Mouse (Mus musculus) CH12.LX (cell line): ENCODE measurements around the gene Herc1. TPM values are rescaled to one million over a fixed set of nuclear protein-coding genes. Genes with fewer than 3 reads are reported as not detected.

ENCODE experiments used
- DNase-seq: peaks from one replicate; pipeline ENCODE4 v3.0.0-alpha.2; 2013; ENCODE audit errors: extremely low read depth
- H3K27ac ChIP-seq: 2 replicates; pipeline ENCODE4 v1.5.1; 2012; ENCODE audit warnings: low read depth, mild to moderate bottlenecking, control low read depth, moderate library complexity; ENCODE audit not compliant: insufficient read depth
- H3K27me3 ChIP-seq: replicated peaks from 2 replicates; pipeline ENCODE3; 2012; ENCODE audit warnings: inconsistent platforms
- H3K36me3 ChIP-seq, 2 experiments: replicated peaks in 1 of 2; 2 replicates each; pipeline versions ENCODE3 to v1.6.1; 2012; ENCODE audit warnings: inconsistent platforms in 1 of 2, low read length in 1 of 2, mild to moderate bottlenecking in 1 of 2, mixed read lengths in 1 of 2, moderate library complexity in 1 of 2; ENCODE audit not compliant: control insufficient read depth in 1 of 2, insufficient read depth in 1 of 2
- H3K4me1 ChIP-seq, 2 experiments: 2 replicates each; pipeline ENCODE4 v1.6.1; 2012; ENCODE audit warnings: inconsistent platforms in 1 of 2, moderate library complexity in 1 of 2; ENCODE audit not compliant: insufficient read depth in 2 of 2, control insufficient read depth in 1 of 2
- H3K4me2 ChIP-seq: 2 replicates; pipeline ENCODE4 v1.6.1; 2012; ENCODE audit warnings: low read depth, mild to moderate bottlenecking, control low read depth; ENCODE audit not compliant: poor library complexity, insufficient read depth, severe bottlenecking
- H3K4me3 ChIP-seq, 3 experiments: fragments of 150-350 bp in 1 of 3; sonication (generic) in 1 of 3; replicated peaks in 1 of 3; 2 replicates each; pipeline versions ENCODE3 to v1.5.1; 2011 to 2012; ENCODE audit warnings: low read depth in 2 of 3, low read length in 2 of 3, mild to moderate bottlenecking in 2 of 3, moderate library complexity in 2 of 3, control low read depth in 1 of 3, improper control_type of control experiment in 1 of 3, inconsistent platforms in 1 of 3, mixed read lengths in 1 of 3; ENCODE audit not compliant: poor library complexity in 1 of 3
- H3K79me2 ChIP-seq: replicated peaks from 2 replicates; pipeline ENCODE4 v1.6.1; 2012; ENCODE audit warnings: mild to moderate bottlenecking, moderate library complexity; ENCODE audit not compliant: control insufficient read depth, poor library complexity, insufficient read depth, severe bottlenecking; ENCODE audit errors: extremely low read depth
- H3K9ac ChIP-seq: 2 replicates; pipeline ENCODE4 v1.6.1; 2012; ENCODE audit warnings: low read depth, mild to moderate bottlenecking, control low read depth, moderate library complexity; ENCODE audit not compliant: insufficient read depth
- H3K9me3 ChIP-seq: replicated peaks from 2 replicates; pipeline ENCODE3; 2012; ENCODE audit warnings: low read length, inconsistent platforms, mixed read lengths
- BHLHE40 ChIP-seq: IDR thresholded peaks from 2 replicates; pipeline ENCODE4 v1.6.1; 2011; ENCODE audit warnings: mild to moderate bottlenecking, low read depth, low read length, improper control_type of control experiment
- CHD2 ChIP-seq: IDR thresholded peaks from 2 replicates; pipeline ENCODE4 v1.6.1; 2011; ENCODE audit warnings: low read length, improper control_type of control experiment
- E2F4 ChIP-seq: IDR thresholded peaks from 2 replicates; pipeline ENCODE4 v1.6.1; 2011; ENCODE audit warnings: low read depth, low read length, improper control_type of control experiment; ENCODE audit not compliant: insufficient replicate concordance
- ELF1 ChIP-seq: IDR thresholded peaks from 2 replicates; pipeline ENCODE4 v1.6.1; 2014; ENCODE audit warnings: low read depth, mild to moderate bottlenecking, inconsistent platforms, low read length, improper control_type of control experiment
- EP300 ChIP-seq: IDR thresholded peaks from 2 replicates; pipeline ENCODE4 v1.6.1; 2011; ENCODE audit warnings: low read length, improper control_type of control experiment
- ETS1 ChIP-seq: conservative IDR thresholded peaks from 2 replicates; pipeline ENCODE4 v1.6.1; 2012; ENCODE audit warnings: low read depth, mild to moderate bottlenecking, inconsistent platforms, low read length, improper control_type of control experiment, moderate library complexity
- GABPA ChIP-seq: IDR thresholded peaks from 2 replicates; pipeline ENCODE4 v1.6.1; 2012; ENCODE audit warnings: low read depth, low read length, improper control_type of control experiment, inconsistent platforms; ENCODE audit not compliant: insufficient replicate concordance
- HCFC1 ChIP-seq: IDR thresholded peaks from 2 replicates; pipeline ENCODE4 v1.6.1; 2012; ENCODE audit warnings: low read depth, mild to moderate bottlenecking, inconsistent platforms, low read length, improper control_type of control experiment
- IRF4 ChIP-seq: IDR thresholded peaks from 2 replicates; pipeline ENCODE4 v1.6.1; 2014; ENCODE audit warnings: low read depth, mild to moderate bottlenecking, inconsistent platforms, low read length, improper control_type of control experiment
- JUN ChIP-seq: IDR thresholded peaks from 2 replicates; pipeline ENCODE4 v1.6.1; 2011; ENCODE audit warnings: low read depth, mild to moderate bottlenecking, low read length, improper control_type of control experiment, moderate library complexity; ENCODE audit not compliant: insufficient read depth
- KAT2A ChIP-seq: IDR thresholded peaks from 2 replicates; pipeline ENCODE4 v1.6.1; 2012; ENCODE audit warnings: low read length, improper control_type of control experiment, inconsistent platforms; ENCODE audit not compliant: insufficient replicate concordance
- MAFK ChIP-seq: IDR thresholded peaks from 2 replicates; pipeline ENCODE4 v1.6.1; 2011; ENCODE audit warnings: low read length, improper control_type of control experiment; ENCODE audit not compliant: insufficient replicate concordance
- MAX ChIP-seq: IDR thresholded peaks from 2 replicates; pipeline ENCODE4 v1.6.1; 2011; ENCODE audit warnings: low read length, improper control_type of control experiment
- MAZ ChIP-seq: IDR thresholded peaks from 2 replicates; pipeline ENCODE4 v1.6.1; 2012; ENCODE audit warnings: low read depth, mild to moderate bottlenecking, inconsistent platforms, low read length, improper control_type of control experiment, moderate library complexity
- MEF2A ChIP-seq: IDR thresholded peaks from 2 replicates; pipeline ENCODE4 v1.6.1; 2014; ENCODE audit warnings: low read depth, mild to moderate bottlenecking, inconsistent platforms, low read length, improper control_type of control experiment, borderline replicate concordance
- MXI1 ChIP-seq: IDR thresholded peaks from 2 replicates; pipeline ENCODE4 v1.6.1; 2011; ENCODE audit warnings: mild to moderate bottlenecking, low read depth, low read length, improper control_type of control experiment
- MYC ChIP-seq: IDR thresholded peaks from 2 replicates; pipeline ENCODE4 v1.6.1; 2011; ENCODE audit warnings: low read depth, mild to moderate bottlenecking, improper control_type of control experiment, low read length
- NELFE ChIP-seq: IDR thresholded peaks from 2 replicates; pipeline ENCODE4 v1.6.1; 2011; ENCODE audit warnings: low read depth, low read length, improper control_type of control experiment
- NRF1 ChIP-seq: IDR thresholded peaks from 2 replicates; pipeline ENCODE4 v1.6.1; 2014; ENCODE audit warnings: low read depth, mild to moderate bottlenecking, inconsistent platforms, low read length, improper control_type of control experiment, moderate library complexity
- PAX5 ChIP-seq: IDR thresholded peaks from 2 replicates; pipeline ENCODE4 v1.6.1; 2012; ENCODE audit warnings: low read length, inconsistent platforms, mixed read lengths
- POLR2A ChIP-seq: IDR thresholded peaks from 2 replicates; pipeline ENCODE4 v1.6.1; 2011; ENCODE audit warnings: low read depth, mild to moderate bottlenecking, improper control_type of control experiment, low read length
- POLR2AphosphoS2 ChIP-seq: IDR thresholded peaks from 2 replicates; pipeline ENCODE4 v1.6.1; 2011; ENCODE audit warnings: low read depth, low read length, improper control_type of control experiment
- RCOR1 ChIP-seq: conservative IDR thresholded peaks from 2 replicates; pipeline ENCODE4 v1.6.1; 2012; ENCODE audit warnings: low read depth, mild to moderate bottlenecking, inconsistent platforms, low read length, improper control_type of control experiment
- SIN3A ChIP-seq: IDR thresholded peaks from 2 replicates; pipeline ENCODE4 v1.6.1; 2012; ENCODE audit warnings: low read length, improper control_type of control experiment, inconsistent platforms
- TBP ChIP-seq: conservative IDR thresholded peaks from 2 replicates; pipeline ENCODE4 v1.6.1; 2011; ENCODE audit warnings: low read depth, low read length, improper control_type of control experiment
- TCF12 ChIP-seq: IDR thresholded peaks from 2 replicates; pipeline ENCODE4 v1.6.1; 2014; ENCODE audit warnings: low read depth, mild to moderate bottlenecking, inconsistent platforms, low read length, improper control_type of control experiment
- UBTF ChIP-seq: IDR thresholded peaks from 2 replicates; pipeline ENCODE4 v1.6.1; 2012; ENCODE audit warnings: low read depth, mild to moderate bottlenecking, inconsistent platforms, low read length, improper control_type of control experiment, moderate library complexity
- USF1 ChIP-seq: IDR thresholded peaks from 2 replicates; pipeline ENCODE4 v1.6.1; 2014; ENCODE audit warnings: low read depth, mild to moderate bottlenecking, inconsistent platforms, low read length, improper control_type of control experiment
- ZKSCAN1 ChIP-seq: IDR thresholded peaks from 2 replicates; pipeline ENCODE4 v1.6.1; 2012; ENCODE audit warnings: low read depth, inconsistent platforms, low read length, improper control_type of control experiment, borderline replicate concordance
- ZMIZ1 ChIP-seq: IDR thresholded peaks from 2 replicates; pipeline ENCODE4 v1.6.1; 2012; ENCODE audit warnings: low read depth, mild to moderate bottlenecking, inconsistent platforms, low read length, improper control_type of control experiment
- dilution Hi-C: fragments of 300-500 bp; cut with MboI; formaldehyde crosslinking; loops from 2 replicates; pipeline ENCODE4 v1.14.3; 2020; ENCODE audit warnings: low sequenced_read_pairs; ENCODE audit not compliant: extremely low pct_unique_long_range_greater_than_20kb, extremely low pct_ligation_motif_present
- in situ Hi-C: fragments of 300-500 bp; cut with MboI; formaldehyde crosslinking; loops from 3 replicates; pipeline ENCODE4 v1.14.3; 2019; ENCODE audit warnings: low sequenced_read_pairs, low pct_ligation_motif_present, low pct_unique_long_range_greater_than_20kb, mixed read lengths
- polyA plus RNA-seq: library from polyadenylated mRNA; unstranded; fragments of >175 nt; gene quantifications from 2 replicates; pipeline ENCODE4 v1.2.1, GENCODE M21; 2012; ENCODE audit warnings: low read depth; ENCODE audit not compliant: insufficient read length
- total RNA-seq, 2 experiments: library from RNA; depleted of rRNA; stranded (reverse); fragments of 300-350 nt in 1 of 2; fragments of >200 nt in 1 of 2; gene quantifications; 2 replicates each; pipeline ENCODE4 v1.2.3; 2012 to 2014

Gene Herc1
- total and polyA plus RNA-seq, 3 experiments: 33.2 to 45.2 (median 42.1) TPM

- H3K27ac ChIP-seq: peak overlapping the region; percentile 18; the same call in 1 of the 2 replicates
- peaks cover 29 to 53% of the 10 kb centered on the region in 2 experiments for H3K4me1 ChIP-seq
- H3K9me3 ChIP-seq: no peaks in the 10 kb centered on the region
- H3K36me3 ChIP-seq: peaks cover 42 to 68% of the 10 kb centered on the region in 2 experiments
- TF ChIP-seq TCF12 (peak; percentile 47; the same call in 1 of the 2 replicates), ZMIZ1 (no peak), IRF4 (peak; percentile 6; the same call in 1 of the 2 replicates), JUN (no peak), MAZ (0 out of 2 replicates have a peak, but pooled peaks have one; percentile 21), ETS1 (peak; percentile 81), ELF1 (0 out of 2 replicates have a peak, but pooled peaks have one; percentile 9)
- no peak overlapping the region for H3K9ac ChIP-seq
- no peaks in the 10 kb centered on the region for H3K27me3 ChIP-seq
- dilution Hi-C loops: no loop called here
- H3K4me2 ChIP-seq: no peak overlapping the region
- no peaks in the 10 kb centered on the region for H3K79me2 ChIP-seq
- DNase-seq: peak; percentile 59
- in situ Hi-C loops: loop anchor here (10.0 to 25.0 kb wide), 4 partner anchors 216 to 486 kb away; partner anchors contain the start of genes Aph1b, Ciao2a, Gm10647 and Lactb
- no peak overlapping the region for H3K4me3 ChIP-seq
Measured at GRCm38 (mm10) chr9:66501248-66501647, 151.0 kb downstream of the Herc1 start.

- Histone ChIP-seq H3K4me3 (peak overlapping the region; percentile 17 to 56 (median 39)), H3K27ac (peak overlapping the region; percentile 97), H3K27me3 (no peaks in the 10 kb centered on the region), H3K79me2 (no peaks in the 10 kb centered on the region), H3K4me2 (peak overlapping the region; percentile 90; the same call in 1 of the 2 replicates), H3K9me3 (no peaks in the 10 kb centered on the region), H3K36me3 (peaks cover 44 to 71% of the 10 kb centered on the region in 2 experiments), H3K4me1 (peaks cover 38 to 78% of the 10 kb centered on the region in 2 experiments), H3K9ac (peak overlapping the region; percentile 47; the same call in 1 of the 2 replicates)
- in situ Hi-C loops: loop anchor here (10.0 to 25.0 kb wide), 4 partner anchors 219 to 483 kb away; partner anchors contain the start of genes Aph1b, Ciao2a, Gm10647 and Lactb
- peak; percentile 93 for DNase-seq
- dilution Hi-C loops: no loop called here
- TF ChIP-seq PAX5: no peak
- TF ChIP-seq GABPA: no peak
- TF ChIP-seq TBP: peak; percentile 82
- TF ChIP-seq BHLHE40: peak; percentile 78
- TF ChIP-seq E2F4: no peak
- no peak for TF ChIP-seq HCFC1
- no peak for TF ChIP-seq KAT2A
- TF ChIP-seq SIN3A: peak; percentile 54; the same call in 1 of the 2 replicates
- no peak for TF ChIP-seq POLR2AphosphoS2
- no peak for TF ChIP-seq ZMIZ1
- 0 out of 2 replicates have a peak, but pooled peaks have one; percentile 35 for TF ChIP-seq MAFK
- TF ChIP-seq MEF2A: peak; percentile 70; the same call in 1 of the 2 replicates
- peak; percentile 78 for TF ChIP-seq TCF12
- TF ChIP-seq CHD2: no peak
- TF ChIP-seq NRF1: no peak
- TF ChIP-seq MXI1: peak; percentile 67; the same call in 1 of the 2 replicates
- TF ChIP-seq POLR2A: peak; percentile 40; the same call in 1 of the 2 replicates
- TF ChIP-seq JUN: no peak
- no peak for TF ChIP-seq USF1
- 0 out of 2 replicates have a peak, but pooled peaks have one; percentile 73 for TF ChIP-seq EP300
- TF ChIP-seq MAX: peak; percentile 18; the same call in 1 of the 2 replicates
- no peak for TF ChIP-seq MYC
- TF ChIP-seq UBTF: peak; percentile 99
- TF ChIP-seq IRF4: peak; percentile 87
- TF ChIP-seq RCOR1: no peak; the same call in 1 of the 2 replicates
- TF ChIP-seq ZKSCAN1: no peak
- TF ChIP-seq NELFE: no peak; the same call in 1 of the 2 replicates
Measured at GRCm38 (mm10) chr9:66503879-66504411, 153.7 kb downstream of the Herc1 start.
